Mouse (Mus musculus) frontal cortex, postnatal 25 days (tissue): Measurements from ENCODE around the gene Mindy4.

Experiments used
- DNase-seq, 2 experiments: peaks; one replicate each; pipeline ENCODE4 v3.0.0; 2022; ENCODE audit warnings: low spot score in 2 of 2

The Mindy4 gene

GRCm38 (mm10) chr6:55256500-55257191 is 53.5 kb downstream of the Mindy4 start:
- no peak for DNase-seq

- no peak for DNase-seq
These were observed 54.1 kb downstream of the Mindy4 start for GRCm38 (mm10) chr6:55257246-55257645.

- DNase-seq = no peak
These were observed 55.5 kb downstream of the Mindy4 start for GRCm38 (mm10) chr6:55258428-55259325.

- DNase-seq = no peak
These were observed 59.0 kb downstream of the Mindy4 start for GRCm38 (mm10) chr6:55262161-55262560.

GRCm38 (mm10) chr6:55263490-55264046 is 60.4 kb downstream of the Mindy4 start:
- no peak for DNase-seq

- no peak for DNase-seq
These were observed 61.7 kb downstream of the Mindy4 start for GRCm38 (mm10) chr6:55264741-55265366.

- DNase-seq = no peak
These were observed 69.8 kb downstream of the Mindy4 start for GRCm38 (mm10) chr6:55272952-55273351.

- no peak for DNase-seq
These were observed 70.3 kb downstream of the Mindy4 start for GRCm38 (mm10) chr6:55273463-55273862.

GRCm38 (mm10) chr6:55275000-55275399 is 71.8 kb downstream of the Mindy4 start:
- DNase-seq = no peak

GRCm38 (mm10) chr6:55275786-55276185 is 72.6 kb downstream of the Mindy4 start:
- DNase-seq = no peak

GRCm38 (mm10) chr6:55276692-55277282 is 73.6 kb downstream of the Mindy4 start:
- DNase-seq = no peak

GRCm38 (mm10) chr6:55278086-55278485 is 74.9 kb downstream of the Mindy4 start:
- no peak for DNase-seq

- DNase-seq = no peak
These were observed 75.3 kb downstream of the Mindy4 start for GRCm38 (mm10) chr6:55278520-55278919.

- no peak for DNase-seq
These were observed 77.8 kb downstream of the Mindy4 start for GRCm38 (mm10) chr6:55280979-55281378.

GRCm38 (mm10) chr6:55281687-55282086 is 78.5 kb downstream of the Mindy4 start:
- no peak for DNase-seq

GRCm38 (mm10) chr6:55282348-55282747 is 79.2 kb downstream of the Mindy4 start:
- no peak for DNase-seq

GRCm38 (mm10) chr6:55285218-55285617 is 82.0 kb downstream of the Mindy4 start:
- no peak for DNase-seq

GRCm38 (mm10) chr6:55288007-55288602 is 84.9 kb downstream of the Mindy4 start:
- DNase-seq = no peak

GRCm38 (mm10) chr6:55294549-55295131 is 91.5 kb downstream of the Mindy4 start:
- no peak for DNase-seq

GRCm38 (mm10) chr6:55295325-55295724 is 92.1 kb downstream of the Mindy4 start:
- no peak for DNase-seq

- DNase-seq = no peak
These were observed 96.3 kb downstream of the Mindy4 start for GRCm38 (mm10) chr6:55299482-55299881.
